In genomic region chr10:59614141-59614540, GRCm38 (mm10) we compare ENCODE assay signal across 16 mouse cellular contexts. TPM values are rescaled to one million over a fixed set of nuclear protein-coding genes. Genes with fewer than 3 reads are reported as not detected.
DNase-seq lines count a peak whose midpoint lies in the region; ATAC-seq and TF ChIP-seq lines count a peak whose summit lies in the region.
"Had no signal": no experiment of that assay in that cellular context is flagged by ENCODE, and none has a peak within 500 bp of the region (broad histone marks: within the 10 kb centered on the region; RNA-seq: fewer than 3 reads in every experiment).

No protein-coding gene starts in this region.

- H3K4me2 ChIP-seq in liver, postnatal 0 days (ENCODE audit: low read depth, low read length) = peak overlapping the region; percentile 93
- H3K4me2 ChIP-seq: embryonic facial prominence, embryonic 12.5 days had no signal

- no peaks in the 10 kb centered on the region for H3K27me3 ChIP-seq in heart, adult 2 months (ENCODE audit: control insufficient read depth, insufficient read depth, low read length)
- H3K27me3 ChIP-seq in liver, postnatal 0 days (ENCODE audit: insufficient read depth, low read length) = no peaks in the 10 kb centered on the region
- H3K27me3 ChIP-seq in small intestine, adult 2 months (ENCODE audit: control insufficient read depth, insufficient read depth, low read length) = no peaks in the 10 kb centered on the region
- H3K27me3 ChIP-seq: embryonic facial prominence, embryonic 12.5 days had no signal

- intact Hi-C loops in heart, adult 2 months (cut with DNase I) = loop anchor here (2.0 kb wide), 1 partner anchor 287 kb away; no protein-coding TSS in a partner anchor

- H3K4me1 ChIP-seq in heart, adult 2 months (ENCODE audit: control insufficient read depth, insufficient read depth, low read length) = peaks cover 7% of the 10 kb centered on the region
- peaks cover 18% of the 10 kb centered on the region for H3K4me1 ChIP-seq in liver, postnatal 0 days (ENCODE audit: insufficient read depth)
- H3K4me1 ChIP-seq in small intestine, adult 2 months (ENCODE audit: control insufficient read depth, insufficient read depth, insufficient read length, low read length) = peaks cover 6% of the 10 kb centered on the region; the same call in 1 of the 2 replicates

- no peak for DNase-seq in heart, adult 2 months
- DNase-seq in heart, adult 8-10 months (ENCODE audit: low spot score) = no peak
- no peak for DNase-seq in liver, postnatal 0 days
- no peak for DNase-seq in liver
- DNase-seq in cerebellum, adult 9-11 months = peak; percentile 81
- DNase-seq in T-cell, adult 2 months (ENCODE audit: low spot score) = no peak
- DNase-seq in kidney, postnatal 14 days = no peak
- DNase-seq: kidney, postnatal 4 days; lung, adult 2 months; right cerebral cortex, adult 18-20 months; thymus, postnatal 25 days had no signal

- ATAC-seq in liver, postnatal 0 days = no peak

- TF ChIP-seq POLR2A in heart, adult 2 months (IDR thresholded peaks at IDR 0.05; ENCODE audit: insufficient read depth, low read depth, low read length) = no peak
- no peak for TF ChIP-seq POLR2A in small intestine, adult 2 months (IDR thresholded peaks at IDR 0.05; ENCODE audit: low read depth, low read length)

- TF ChIP-seq CTCF in heart, adult 2 months (IDR thresholded peaks at IDR 0.05) = 0 out of 2 replicates have a peak, but pooled peaks have one; percentile 3
- TF ChIP-seq CTCF in liver, postnatal 0 days (IDR thresholded peaks at IDR 0.05; ENCODE audit: low read depth) = no peak
- peak; percentile 23; the same call in 1 of the 2 replicates for TF ChIP-seq CTCF in small intestine, adult 2 months (IDR thresholded peaks at IDR 0.05; ENCODE audit: extremely low read depth, insufficient read length, insufficient replicate concordance, low read depth, low read length)

- 73% methylated on average over 5 of the region's 5 CpGs for WGBS in heart, adult 2 months
- 84% methylated on average over 5 of the region's 5 CpGs for WGBS in liver, postnatal 0 days (ENCODE audit: insufficient replicate concordance)
- 36% methylated on average over 5 of the region's 5 CpGs for WGBS in small intestine, adult 2 months

- peaks cover 5% of the 10 kb centered on the region for H3K79me2 ChIP-seq in heart, adult 2 months (replicated peaks; ENCODE audit: control insufficient read depth, insufficient read depth, low read length)

- TF ChIP-seq EP300 in heart, adult 2 months (IDR thresholded peaks at IDR 0.05; ENCODE audit: insufficient read depth, low read depth, low read length) = no peak
- TF ChIP-seq EP300 in liver, postnatal 0 days (IDR thresholded peaks at IDR 0.05; ENCODE audit: low read depth) = no peak

- H3K9ac ChIP-seq in heart, adult 2 months (ENCODE audit: low read depth, low read length) = no peak overlapping the region
- no peak overlapping the region for H3K9ac ChIP-seq in liver, postnatal 0 days (replicated peaks)
- H3K9ac ChIP-seq: embryonic facial prominence, embryonic 12.5 days had no signal

- H3K36me3 ChIP-seq in heart, adult 2 months (ENCODE audit: control insufficient read depth, insufficient read depth, low read length) = no peaks in the 10 kb centered on the region
- H3K36me3 ChIP-seq in liver, postnatal 0 days (replicated peaks; ENCODE audit: insufficient read depth, low read length) = no peaks in the 10 kb centered on the region
- no peaks in the 10 kb centered on the region for H3K36me3 ChIP-seq in small intestine, adult 2 months (ENCODE audit: control insufficient read depth, insufficient read depth, low read length)
- H3K36me3 ChIP-seq: embryonic facial prominence, embryonic 12.5 days had no signal

- H3K9me3 ChIP-seq in liver, postnatal 0 days (ENCODE audit: low read length) = no peaks in the 10 kb centered on the region
- H3K9me3 ChIP-seq: embryonic facial prominence, embryonic 12.5 days had no signal

- H3K27ac ChIP-seq in heart, adult 2 months = no peak overlapping the region
- H3K27ac ChIP-seq in liver, postnatal 0 days (ENCODE audit: low read depth) = no peak overlapping the region
- H3K27ac ChIP-seq in small intestine, adult 2 months (ENCODE audit: insufficient read depth, low read depth, low read length) = no peak overlapping the region; the same call in 1 of the 2 replicates
- H3K27ac ChIP-seq: embryonic facial prominence, embryonic 12.5 days had no signal

- H3K4me3 ChIP-seq in heart, adult 2 months = no peak overlapping the region
- no peak overlapping the region for H3K4me3 ChIP-seq in liver, postnatal 0 days (ENCODE audit: low read depth, low read length)
- H3K4me3 ChIP-seq in small intestine, adult 2 months (ENCODE audit: low read depth, low read length) = peak overlapping the region; percentile 20
- H3K4me3 ChIP-seq: embryonic facial prominence, embryonic 12.5 days had no signal

RNA-seq across cellular contexts. Expression of gene Gm10322, which starts 1.7 kb away (rescaled TPM):
- not detected for total RNA-seq in heart, adult 2 months (2021)
- polyA plus RNA-seq in heart, adult 2 months (2012; rRNA removed) = not detected in 2 replicates
- not detected for total RNA-seq in heart, adult 8-10 months (2022)
- not detected in 2 replicates for polyA plus RNA-seq in liver, postnatal 0 days (2015; fragmentation: Nextera tagmentation; extraction: Ambion mirVana)
- not detected in 2 replicates for polyA plus RNA-seq in small intestine, adult 2 months (2012; rRNA removed)
- total RNA-seq: left cerebral cortex, postnatal 10 days; megakaryocyte-erythroid progenitor cell, adult 5-6 weeks had no signal
- polyA plus RNA-seq: embryonic facial prominence, embryonic 12.5 days; lung, adult 2 months; neural tube, embryonic 11.5 days had no signal

RNA-seq across cellular contexts. Expression of gene Mcu, which starts 2.4 kb away (rescaled TPM):
- total RNA-seq in heart, adult 2 months (2021) = 10 to 100 TPM; 20.0 to 21.6 TPM
- 10.4 and 17.9 TPM in 2 replicates for polyA plus RNA-seq in heart, adult 2 months (2012; rRNA removed)
- total RNA-seq in heart, adult 8-10 months (2022) = 10 to 100 TPM; 19.4 to 25.7 (median 23.9) TPM
- 11.8 and 13.5 TPM in 2 replicates for polyA plus RNA-seq in liver, postnatal 0 days (2015; fragmentation: Nextera tagmentation; extraction: Ambion mirVana)
- polyA plus RNA-seq in small intestine, adult 2 months (2012; rRNA removed) = 38.0 and 87.5 TPM in 2 replicates
